Mouse (Mus musculus) heart, adult 2 months (tissue): ENCODE data around the gene Usp50. TPM values are rescaled to one million over a fixed set of nuclear protein-coding genes. Genes with fewer than 3 reads are reported as not detected.

Source experiments
- DNase-seq, 2 experiments: peaks; one replicate each; pipeline ENCODE4 v3.0.0; 2021
- H3K27ac ChIP-seq: fragments of 200-600 bp; 2 replicates; pipeline ENCODE4 v1.8.1; 2022
- H3K27me3 ChIP-seq: fragments of 200-500 bp; 2 replicates; pipeline ENCODE4 v1.6.1; 2012; ENCODE audit warnings: mild to moderate bottlenecking, low read length, inconsistent platforms, mixed read lengths; ENCODE audit not compliant: control insufficient read depth, insufficient read depth
- H3K36me3 ChIP-seq: fragments of 200-500 bp; 2 replicates; pipeline ENCODE4 v1.6.1; 2012; ENCODE audit warnings: low read length, inconsistent platforms; ENCODE audit not compliant: control insufficient read depth, insufficient read depth
- H3K4me1 ChIP-seq: fragments of 200-500 bp; 2 replicates; pipeline ENCODE4 v1.6.1; 2011; ENCODE audit warnings: low read length; ENCODE audit not compliant: control insufficient read depth, insufficient read depth
- H3K4me3 ChIP-seq: fragments of 200-600 bp; 2 replicates; pipeline ENCODE4 v1.8.1; 2022
- H3K79me2 ChIP-seq: fragments of 200-500 bp; replicated peaks from 2 replicates; pipeline ENCODE4 v1.6.1; 2012; ENCODE audit warnings: mild to moderate bottlenecking, inconsistent platforms, low read length, moderate library complexity, mixed read lengths; ENCODE audit not compliant: control insufficient read depth, insufficient read depth
- H3K9ac ChIP-seq: fragments of 200-500 bp; 2 replicates; pipeline ENCODE4 v1.6.1; 2012; ENCODE audit warnings: low read depth, mild to moderate bottlenecking, control low read depth, inconsistent platforms, low read length, mixed read lengths
- CTCF ChIP-seq: fragments of 200-600 bp; IDR thresholded peaks from 2 replicates; pipeline ENCODE4 v1.8.1; 2022; ENCODE audit warnings: antibody characterized with exemption, mild to moderate bottlenecking, moderate library complexity
- EP300 ChIP-seq: fragments of 200-500 bp; IDR thresholded peaks from 2 replicates; pipeline ENCODE4 v1.6.1; 2011; ENCODE audit warnings: low read depth, low read length, control low read depth; ENCODE audit not compliant: insufficient read depth
- POLR2A ChIP-seq: fragments of 200-500 bp; IDR thresholded peaks from 2 replicates; pipeline ENCODE4 v1.6.1; 2011; ENCODE audit warnings: mild to moderate bottlenecking, low read depth, low read length, control low read depth; ENCODE audit not compliant: insufficient read depth
- WGBS: fragments of 180-500 bp; shearing (Covaris S2); methylation state at CpG from one replicate; pipeline ENCODE4 v1.1.7; 2018; 5-methylcytosine and 5-hydroxymethylcytosine counted together
- intact Hi-C: fragments of 180-260 bp; cut with DNase I; formaldehyde crosslinking; loops from one replicate; pipeline ENCODE4 v1.15.1; 2025
- polyA plus RNA-seq: library from polyadenylated mRNA; depleted of rRNA; stranded (reverse); fragments of >200 nt; gene quantifications from 2 replicates; pipeline ENCODE4 v1.2.3, GENCODE M21; 2012
- total RNA-seq, 2 experiments: library from RNA; stranded (reverse); gene quantifications; 2 replicates each; pipeline ENCODE4 v1.2.3; 2021

Usp50 gene
- total and polyA plus RNA-seq, 3 experiments, result 1.5 TPM; not detected in 2

DNA sequence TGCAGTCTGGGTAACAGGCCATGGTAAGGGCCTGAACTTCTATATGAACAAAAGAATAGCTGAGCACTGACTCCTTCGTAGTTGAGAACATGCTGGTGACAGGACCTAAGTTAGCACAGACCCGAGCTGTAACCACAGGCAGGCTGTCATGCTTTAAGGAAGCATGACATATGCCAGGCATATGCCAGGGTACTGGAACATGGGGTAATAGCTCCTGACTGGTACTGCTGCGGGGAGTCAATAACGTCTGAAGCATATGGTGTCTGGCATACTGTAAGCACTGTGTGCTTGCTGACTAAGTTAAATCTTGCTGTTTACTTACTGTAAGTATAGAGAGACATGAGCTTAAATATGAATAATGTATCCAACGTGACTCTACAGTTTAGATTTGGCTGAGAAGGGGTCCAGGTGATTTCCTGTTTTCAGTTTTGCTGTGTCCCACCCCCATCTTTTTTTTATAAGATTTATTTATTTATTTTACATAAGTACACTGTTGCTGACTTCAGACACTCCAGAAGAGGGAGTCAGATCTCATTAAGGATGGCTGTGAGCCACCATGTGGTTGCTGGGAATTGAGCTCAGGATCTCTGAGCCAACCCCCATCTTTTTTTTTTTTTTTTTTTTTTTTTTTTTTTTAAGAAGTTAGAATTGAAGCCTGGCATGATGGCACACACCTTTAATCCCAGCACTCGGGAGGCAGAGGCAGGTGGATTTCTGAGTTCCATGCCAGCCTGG, 47.8 kb downstream of the Usp50 start:
- Histone ChIP-seq H3K27ac (no peak overlapping the region), H3K36me3 (no peaks in the 10 kb centered on the region; the same call in 1 of the 2 replicates), H3K79me2 (no peaks in the 10 kb centered on the region), H3K9ac (no peak overlapping the region), H3K27me3 (no peaks in the 10 kb centered on the region), H3K4me1 (no peaks in the 10 kb centered on the region), H3K4me3 (no peak overlapping the region)
- no peak for DNase-seq
- WGBS, result 83% methylated on average over 6 of the region's 6 CpGs
- intact Hi-C loops, result no loop called here
- TF ChIP-seq EP300 (no peak), CTCF (no peak), POLR2A (no peak)

DNA sequence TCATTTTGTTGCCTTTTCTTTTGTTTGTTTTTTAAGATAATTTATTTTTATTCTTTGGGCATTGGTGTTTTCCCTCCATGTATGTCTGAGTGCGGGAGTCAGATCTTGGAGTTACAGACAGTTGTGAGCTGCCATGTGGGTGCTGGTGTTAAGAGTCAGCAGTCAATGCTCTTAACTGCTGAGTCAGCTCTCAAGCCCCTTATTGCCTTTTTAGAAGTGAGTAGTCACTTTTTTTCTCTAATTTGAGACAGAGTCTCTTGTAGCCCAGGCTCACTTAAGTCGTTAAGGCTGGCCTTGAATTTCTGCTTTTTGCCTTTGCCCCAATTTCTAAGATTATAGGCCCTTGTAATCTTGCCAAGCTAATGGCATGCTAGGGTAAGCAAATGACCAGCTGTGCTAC, 52.8 kb downstream of the Usp50 start:
- H3K4me3 ChIP-seq, result no peak overlapping the region
- H3K36me3 ChIP-seq, result no peaks in the 10 kb centered on the region; the same call in 1 of the 2 replicates
- TF ChIP-seq EP300, result no peak
- no peak for TF ChIP-seq POLR2A
- TF ChIP-seq CTCF, result no peak
- H3K9ac ChIP-seq, result no peak overlapping the region
- intact Hi-C loops, result no loop called here
- H3K27ac ChIP-seq, result no peak overlapping the region
- H3K79me2 ChIP-seq, result no peaks in the 10 kb centered on the region; the same call in 1 of the 2 replicates
- no peaks in the 10 kb centered on the region for H3K4me1 ChIP-seq
- WGBS, result 91% methylated on average over 2 of the region's 2 CpGs
- no peaks in the 10 kb centered on the region for H3K27me3 ChIP-seq
- no peak for DNase-seq

DNA sequence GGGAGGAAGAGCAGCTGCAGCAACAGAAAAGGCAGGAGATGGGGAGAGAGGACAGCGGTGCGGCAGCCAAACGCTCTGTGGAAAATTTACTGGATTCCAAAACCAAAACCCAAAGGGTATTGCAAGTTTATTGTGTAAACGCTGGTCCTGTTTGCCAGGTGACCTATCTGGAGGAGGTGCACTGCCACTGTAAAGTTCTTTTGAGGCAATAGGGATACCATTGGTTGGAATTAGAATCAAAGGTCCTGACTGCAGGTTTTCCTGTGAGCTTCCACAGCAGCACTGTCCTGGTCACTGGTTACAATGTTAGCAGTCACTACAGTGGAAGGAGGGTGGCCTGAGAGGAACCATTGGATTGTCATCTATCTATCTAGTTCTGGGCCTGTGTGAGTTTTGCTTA, 54.1 kb downstream of the Usp50 start:
- H3K4me3 ChIP-seq, result no peak overlapping the region
- no peak overlapping the region for H3K27ac ChIP-seq
- no peaks in the 10 kb centered on the region for H3K27me3 ChIP-seq
- no peaks in the 10 kb centered on the region for H3K4me1 ChIP-seq
- no peak overlapping the region for H3K9ac ChIP-seq
- DNase-seq, result no peak
- TF ChIP-seq POLR2A, result no peak
- intact Hi-C loops, result no loop called here
- H3K36me3 ChIP-seq, result no peaks in the 10 kb centered on the region; the same call in 1 of the 2 replicates
- WGBS, result 97% methylated on average over 4 of the region's 4 CpGs
- H3K79me2 ChIP-seq, result no peaks in the 10 kb centered on the region; the same call in 1 of the 2 replicates

DNA sequence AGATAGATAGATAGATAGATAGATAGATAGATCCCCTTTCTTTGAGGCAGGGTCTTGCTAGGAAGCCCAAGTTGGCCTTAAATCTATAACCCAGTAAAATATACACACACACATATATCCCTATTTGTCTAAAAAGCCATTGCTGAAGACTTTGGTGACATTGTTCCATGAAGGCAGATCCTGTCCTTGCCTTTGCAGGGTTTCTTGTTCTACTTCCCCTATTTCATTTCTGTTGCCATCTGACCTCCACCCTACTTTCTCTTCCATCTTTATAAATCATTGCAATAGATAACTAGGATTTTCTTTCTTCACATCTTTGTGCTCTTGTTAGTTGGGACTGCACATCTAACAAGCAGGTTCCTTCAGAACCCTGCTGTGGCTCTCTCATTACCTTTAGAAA, 70.3 kb downstream of the Usp50 start:
- peaks cover 3% of the 10 kb centered on the region; the same call in 1 of the 2 replicates for H3K79me2 ChIP-seq
- H3K27me3 ChIP-seq, result no peaks in the 10 kb centered on the region
- H3K36me3 ChIP-seq, result peaks cover 2% of the 10 kb centered on the region; the same call in 1 of the 2 replicates
- TF ChIP-seq EP300 (no peak), POLR2A (no peak), CTCF (no peak)
- H3K4me1 ChIP-seq, result peaks cover 3% of the 10 kb centered on the region
- intact Hi-C loops, result no loop called here
- H3K27ac ChIP-seq, result no peak overlapping the region
- no peak for DNase-seq
- H3K4me3 ChIP-seq, result no peak overlapping the region
- H3K9ac ChIP-seq, result no peak overlapping the region

DNA sequence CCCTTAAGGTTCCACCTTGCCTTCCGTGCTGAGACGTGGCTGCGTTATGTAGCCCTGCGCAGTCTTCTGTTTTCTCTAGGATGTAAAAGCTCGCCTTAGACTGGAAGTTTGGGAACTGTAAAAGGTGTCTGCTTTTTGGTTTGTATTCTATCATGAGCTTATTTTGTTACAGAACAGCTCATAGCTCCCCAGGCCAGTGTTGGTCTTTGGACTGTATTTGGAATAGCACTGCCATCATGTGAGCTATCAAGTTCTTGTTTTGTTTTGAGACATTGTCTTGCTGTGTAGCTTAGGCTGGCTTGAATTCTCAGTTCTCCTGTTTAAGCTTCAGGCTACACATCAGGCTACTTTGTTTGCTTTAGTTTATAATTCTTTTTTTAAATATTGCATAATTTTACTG, 70.7 kb downstream of the Usp50 start:
- H3K9ac ChIP-seq, result no peak overlapping the region
- H3K27ac ChIP-seq, result no peak overlapping the region
- H3K79me2 ChIP-seq, result peaks cover 3% of the 10 kb centered on the region; the same call in 1 of the 2 replicates
- H3K36me3 ChIP-seq, result peaks cover 3% of the 10 kb centered on the region; the same call in 1 of the 2 replicates
- TF ChIP-seq CTCF, result no peak
- no peak for TF ChIP-seq EP300
- TF ChIP-seq POLR2A, result no peak
- no peak overlapping the region for H3K4me3 ChIP-seq
- no peak for DNase-seq
- WGBS, result 95% methylated on average over 5 of the region's 5 CpGs
- intact Hi-C loops, result no loop called here
- peaks cover 3% of the 10 kb centered on the region for H3K4me1 ChIP-seq
- no peaks in the 10 kb centered on the region for H3K27me3 ChIP-seq

DNA sequence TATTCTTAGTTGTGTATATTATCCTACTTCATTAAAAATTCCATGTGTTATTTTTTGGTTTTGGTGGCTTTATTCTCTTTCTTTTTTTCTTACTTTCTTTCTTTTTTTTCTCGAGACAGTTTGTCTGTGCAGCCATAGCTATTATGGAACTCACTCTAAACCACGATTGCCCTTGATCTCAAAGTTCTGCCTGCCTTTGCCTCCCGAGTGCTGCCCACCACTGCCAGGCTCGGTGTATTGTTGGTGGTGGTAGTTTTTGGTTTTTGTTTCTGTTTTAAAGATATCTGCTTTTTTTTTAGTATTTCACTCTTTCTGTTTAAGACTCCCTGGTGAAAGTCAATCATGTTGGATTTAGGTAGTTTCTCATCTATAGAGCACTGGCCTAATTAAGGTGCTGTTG, 74.9 kb downstream of the Usp50 start:
- H3K79me2 ChIP-seq, result peaks cover 3% of the 10 kb centered on the region; the same call in 1 of the 2 replicates
- intact Hi-C loops, result no loop called here
- peaks cover 3% of the 10 kb centered on the region; the same call in 1 of the 2 replicates for H3K36me3 ChIP-seq
- peaks cover 3% of the 10 kb centered on the region for H3K4me1 ChIP-seq
- 70% methylated on average over 4 of the region's 4 CpGs for WGBS
- peak overlapping the region; percentile 89 for H3K4me3 ChIP-seq
- H3K27me3 ChIP-seq, result no peaks in the 10 kb centered on the region
- no peak for TF ChIP-seq CTCF
- no peak for TF ChIP-seq EP300
- no peak for TF ChIP-seq POLR2A
- H3K27ac ChIP-seq, result no peak overlapping the region
- H3K9ac ChIP-seq, result no peak overlapping the region
- no peak for DNase-seq
